Mouse (Mus musculus) cerebellum, adult 9-11 months (tissue): ENCODE measurements at regions not wholly inside any gene's neighbourhood (a gene's known extent, or its start where the extent isn't known, plus 50 kb on each side); places are given as distances from the start of the nearest gene placed in this dataset.

Experiments used
- DNase-seq: peaks from one replicate; pipeline ENCODE4 v3.0.0; 2022

- DNase-seq: no peak
Measured at GRCm38 (mm10) chr6:117575057-117575456, 265.9 kb upstream of the Zfp637 start.

GRCm38 (mm10) chr6:117576021-117576420 is 265.0 kb upstream of the Zfp637 start:
- no peak for DNase-seq

GRCm38 (mm10) chr6:117577539-117578521 is 263.1 kb upstream of the Zfp637 start:
- no peak for DNase-seq

GRCm38 (mm10) chr6:117580951-117581350 is 260.0 kb upstream of the Zfp637 start:
- no peak for DNase-seq

GRCm38 (mm10) chr6:117583121-117583520 is 257.9 kb upstream of the Zfp637 start:
- DNase-seq: no peak

GRCm38 (mm10) chr6:117584563-117584962 is 256.4 kb upstream of the Zfp637 start:
- DNase-seq: no peak

GRCm38 (mm10) chr6:117596166-117596840 is 244.7 kb upstream of the Zfp637 start:
- no peak for DNase-seq

GRCm38 (mm10) chr6:117604834-117605233 is 236.1 kb upstream of the Zfp637 start:
- DNase-seq: no peak

- no peak for DNase-seq
Measured at GRCm38 (mm10) chr6:117605685-117606084, 235.3 kb upstream of the Zfp637 start.

- DNase-seq: no peak
Measured at GRCm38 (mm10) chr6:117606211-117606610, 234.8 kb upstream of the Zfp637 start.

GRCm38 (mm10) chr6:117607023-117607422 is 234.0 kb upstream of the Zfp637 start:
- no peak for DNase-seq

GRCm38 (mm10) chr6:117609476-117610404 is 231.2 kb upstream of the Zfp637 start:
- no peak for DNase-seq

GRCm38 (mm10) chr6:117611281-117611680 is 229.7 kb upstream of the Zfp637 start:
- DNase-seq: no peak

- DNase-seq: no peak
Measured at GRCm38 (mm10) chr6:117611965-117612364, 229.0 kb upstream of the Zfp637 start.

GRCm38 (mm10) chr6:117612421-117612820 is 228.6 kb upstream of the Zfp637 start:
- no peak for DNase-seq

- no peak for DNase-seq
Measured at GRCm38 (mm10) chr6:117613656-117614350, 227.2 kb upstream of the Zfp637 start.

- DNase-seq: no peak
Measured at GRCm38 (mm10) chr6:117614386-117614785, 226.6 kb upstream of the Zfp637 start.

GRCm38 (mm10) chr6:117617168-117617567 is 223.8 kb upstream of the Zfp637 start:
- DNase-seq: no peak

GRCm38 (mm10) chr6:117617951-117618350 is 223.0 kb upstream of the Zfp637 start:
- DNase-seq: no peak

GRCm38 (mm10) chr6:117619606-117620005 is 221.4 kb upstream of the Zfp637 start:
- no peak for DNase-seq

- DNase-seq: no peak
Measured at GRCm38 (mm10) chr6:117622446-117622845, 218.5 kb upstream of the Zfp637 start.

GRCm38 (mm10) chr6:117622946-117623345 is 218.0 kb upstream of the Zfp637 start:
- no peak for DNase-seq
